Mouse (Mus musculus) right cerebral cortex, postnatal 25 days (tissue): ENCODE data around the gene Armcx1.
"Not testable (repeated sequence)": the region's sequence is repeated elsewhere in the genome, so short reads cannot be mapped to it uniquely, and the experiment has no call there.

ENCODE experiments used
- DNase-seq: peaks from one replicate; pipeline ENCODE4 v3.0.0; 2022

The Armcx1 gene

GRCm38 (mm10) chrX:134763428-134764198, 45.9 kb downstream of the Armcx1 start:
- DNase-seq, result not testable (repeated sequence)
